Mouse (Mus musculus) left cerebral cortex, postnatal 14 days (tissue): ENCODE data around the gene Srpk3. TPM values are rescaled to one million over a fixed set of nuclear protein-coding genes. Genes with fewer than 3 reads are reported as not detected.
"Not testable (repeated sequence)": the region's sequence is repeated elsewhere in the genome, so short reads cannot be mapped to it uniquely, and the experiment has no call there.

ENCODE experiments used
- DNase-seq, 2 experiments: peaks; one replicate each; pipeline ENCODE4 v3.0.0; 2021 to 2022; ENCODE audit warnings: low spot score in 2 of 2, mixed read lengths in 1 of 2
- intact Hi-C: fragments of 180-260 bp; cut with DNase I; formaldehyde crosslinking; loops from one replicate; pipeline ENCODE4 v1.15.1; 2025
- long read RNA-seq, 2 experiments: library from polyadenylated mRNA; stranded (forward); transcript quantifications; one replicate each; pipeline ENCODE4 v2.0.0; 2021
- total RNA-seq, 2 experiments: library from RNA; stranded (reverse); gene quantifications; 2 replicates each; pipeline ENCODE4 v1.2.3; 2021

Gene Srpk3
- 1 to 10 TPM; 5.8 to 7.0 TPM for total RNA-seq
- long read RNA-seq, experiment 1, partial matches to known transcripts: 0 of 8 reads
- long read RNA-seq, experiment 1, other reads (novel, unspliced or antisense): 6 of 8 reads
- long read RNA-seq, experiment 2, partial matches to known transcripts: 1 of 7 reads
- long read RNA-seq, experiment 2, other reads (novel, unspliced or antisense): 5 of 7 reads

DNA sequence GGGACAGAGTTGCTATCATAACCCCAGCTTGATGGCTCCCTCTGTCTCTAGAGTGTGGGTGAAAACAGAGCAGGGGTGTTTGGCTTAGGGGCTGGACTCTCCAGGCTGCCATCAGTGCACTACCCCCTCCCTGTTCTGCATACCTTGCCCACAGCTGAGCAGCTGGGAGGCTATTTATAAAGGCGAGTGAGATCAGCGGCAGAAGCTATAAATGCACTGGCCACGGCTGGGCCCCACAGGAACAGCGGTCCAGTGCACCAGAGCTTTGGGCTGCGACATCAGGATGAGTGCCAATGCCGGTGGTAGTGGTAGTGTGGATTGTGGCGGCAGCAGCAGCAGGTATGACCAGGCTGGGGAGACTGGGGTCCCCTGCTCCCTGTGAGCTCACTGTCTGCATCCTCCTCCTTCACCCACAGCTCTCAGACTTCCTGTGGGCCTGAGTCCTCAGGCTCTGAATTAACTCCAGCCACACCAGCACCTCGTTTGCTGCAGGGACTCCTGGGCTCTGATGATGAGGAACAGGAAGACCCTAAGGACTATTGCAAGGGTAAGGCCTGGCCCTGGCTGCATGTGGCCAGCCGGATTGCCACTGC, at the start of gene Srpk3:
Gene Srpk3, plus strand, starts transcription at position 238 of the 593 bp plus-strand sequence.
- intact Hi-C loops: no loop called here
- DNase-seq: peak in 1 of 2 experiments; percentile 44

DNA sequence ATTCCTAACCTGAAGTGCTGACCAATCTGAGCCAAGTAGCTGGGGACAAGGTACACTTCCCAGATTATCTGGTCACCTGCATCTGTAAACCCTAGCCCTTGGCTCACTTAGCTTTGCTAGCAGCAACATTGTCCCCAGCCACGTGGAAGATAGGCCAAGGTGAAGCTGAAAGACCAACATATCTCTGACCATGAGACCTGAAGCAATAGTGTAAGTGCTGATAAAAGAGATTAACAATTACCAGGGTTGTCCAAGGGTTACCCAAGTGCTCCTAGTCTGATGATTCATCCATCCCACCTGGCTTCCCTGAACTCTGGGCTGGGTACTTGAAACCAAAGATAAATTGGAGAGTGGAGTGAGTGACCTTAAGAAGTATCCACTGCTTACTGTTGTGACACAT, 43.3 kb upstream of the Srpk3 start:
- DNase-seq: no peak
- intact Hi-C loops: no loop called here

DNA sequence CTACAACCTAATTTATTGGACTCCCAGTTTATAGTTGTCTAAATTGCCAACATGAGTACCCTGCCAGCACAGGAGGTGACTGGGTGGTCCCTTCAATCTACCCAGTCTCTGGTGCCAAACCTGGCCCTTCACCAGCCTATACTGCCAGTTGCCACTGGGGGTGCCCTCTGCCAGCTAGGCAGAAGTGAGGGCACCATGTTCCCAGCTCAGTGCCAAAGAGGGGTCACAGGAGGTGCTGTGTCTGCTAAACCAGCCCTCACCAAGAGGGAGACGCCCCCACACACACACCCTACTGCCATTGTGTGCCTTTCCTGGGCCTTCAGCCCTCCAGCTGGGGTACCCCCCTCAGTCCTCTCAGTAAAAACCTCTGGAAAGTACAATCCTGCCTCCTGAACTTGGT, 36.0 kb upstream of the Srpk3 start:
- intact Hi-C loops: no loop called here
- DNase-seq: no peak

DNA sequence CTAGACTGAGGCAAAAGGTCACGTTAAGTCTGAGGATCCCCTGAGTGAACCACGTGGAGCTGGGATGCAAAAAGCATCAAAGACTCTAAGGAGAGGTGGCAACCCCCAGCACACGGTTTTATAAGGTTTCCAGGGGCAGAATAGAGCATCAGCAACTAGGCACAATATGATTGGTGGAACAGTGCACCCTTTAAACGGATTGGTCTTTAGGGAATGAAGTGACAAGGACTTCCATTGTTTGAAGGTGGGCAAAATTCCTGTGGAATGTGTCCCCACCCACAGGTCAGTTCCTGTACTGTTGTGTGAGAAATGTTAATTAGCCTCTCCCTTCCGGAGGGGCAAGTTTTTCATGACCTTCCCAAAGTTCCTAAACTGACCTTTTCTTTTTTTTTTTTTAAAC, 35.1 kb upstream of the Srpk3 start:
- intact Hi-C loops: no loop called here
- DNase-seq: no peak

- intact Hi-C loops, DNase-seq: not testable (repeated sequence)
Observed at GRCm38 (mm10) chrX:73739841-73740240, 34.4 kb upstream of the Srpk3 start.

DNA sequence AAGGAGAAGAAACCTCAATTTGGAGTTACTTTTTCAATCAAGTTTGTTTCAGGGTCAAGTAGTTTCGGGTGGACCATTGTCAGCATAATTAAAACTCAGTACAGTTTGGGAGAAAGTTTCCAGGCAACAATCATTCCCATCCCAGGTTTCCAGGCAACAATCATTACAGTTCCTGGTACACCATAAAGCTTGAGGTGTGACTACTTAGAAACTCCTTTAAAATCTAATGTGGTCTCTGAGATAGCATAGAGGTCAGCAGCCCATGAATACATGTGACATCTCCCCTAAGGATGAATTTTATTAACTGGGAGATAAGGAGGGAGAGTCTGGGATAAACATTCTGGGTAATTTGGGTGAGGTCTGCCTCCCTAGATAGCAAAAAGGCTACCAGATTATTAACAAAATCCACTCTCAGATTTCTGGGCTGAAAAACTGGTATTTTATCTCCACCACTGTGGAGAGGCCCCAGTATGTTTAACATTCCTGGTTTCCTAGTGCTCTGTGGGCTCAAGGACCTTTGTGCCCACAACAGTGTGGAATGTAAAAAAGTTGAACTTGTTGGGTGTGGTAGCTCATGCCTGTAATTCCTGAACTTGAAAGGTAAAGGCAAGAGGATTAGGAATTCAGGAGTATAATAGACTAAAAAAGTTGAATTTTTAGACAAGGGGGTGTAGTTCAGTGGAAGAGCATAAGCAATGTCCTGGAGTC, 29.3 kb upstream of the Srpk3 start:
- no peak for DNase-seq
- intact Hi-C loops: no loop called here

GRCm38 (mm10) chrX:73748977-73749376, 25.2 kb upstream of the Srpk3 start:
- intact Hi-C loops: no loop called here
- DNase-seq: no peak

GRCm38 (mm10) chrX:73756334-73757140, 17.7 kb upstream of the Srpk3 start, which contains the start of gene Plxnb3:
Gene Plxnb3 (plus strand): TSS chrX:73757090.
- intact Hi-C loops: no loop called here

GRCm38 (mm10) chrX:73758611-73759290, 15.5 kb upstream of the Srpk3 start:
- peak in 1 of 2 experiments; percentile 23 for DNase-seq
- intact Hi-C loops: no loop called here

More at GRCm38 (mm10) chrX:73756334-73757140, 17.7 kb upstream of the Srpk3 start, which contains the start of gene Plxnb3:
- no peak for DNase-seq

DNA sequence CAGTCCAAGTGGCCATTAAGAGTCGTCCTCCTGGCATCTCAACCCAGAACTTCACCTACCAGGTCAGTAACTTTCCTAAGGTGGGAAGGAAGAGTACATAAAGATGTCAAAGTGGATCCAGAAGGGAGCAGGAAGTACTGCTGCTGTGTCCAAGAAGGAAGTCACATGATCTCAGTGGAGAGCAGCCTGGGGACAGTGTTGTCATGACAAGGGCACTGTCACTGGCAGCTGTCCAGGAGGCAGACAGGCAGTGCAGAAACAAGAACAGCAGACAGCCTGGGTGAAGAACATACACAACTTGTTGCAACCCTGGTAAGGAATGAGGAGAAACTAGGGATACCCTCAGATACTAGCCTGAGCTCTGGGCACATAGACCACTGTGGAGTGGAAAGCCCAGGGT, 8.9 kb upstream of the Srpk3 start:
- DNase-seq: no peak
- intact Hi-C loops: no loop called here

- DNase-seq: no peak
- intact Hi-C loops: no loop called here
Observed at GRCm38 (mm10) chrX:73767267-73767666, 6.9 kb upstream of the Srpk3 start.

- no peak for DNase-seq
- intact Hi-C loops: no loop called here
Observed at GRCm38 (mm10) chrX:73774802-73775483, 738 bp downstream of the Srpk3 start.

DNA sequence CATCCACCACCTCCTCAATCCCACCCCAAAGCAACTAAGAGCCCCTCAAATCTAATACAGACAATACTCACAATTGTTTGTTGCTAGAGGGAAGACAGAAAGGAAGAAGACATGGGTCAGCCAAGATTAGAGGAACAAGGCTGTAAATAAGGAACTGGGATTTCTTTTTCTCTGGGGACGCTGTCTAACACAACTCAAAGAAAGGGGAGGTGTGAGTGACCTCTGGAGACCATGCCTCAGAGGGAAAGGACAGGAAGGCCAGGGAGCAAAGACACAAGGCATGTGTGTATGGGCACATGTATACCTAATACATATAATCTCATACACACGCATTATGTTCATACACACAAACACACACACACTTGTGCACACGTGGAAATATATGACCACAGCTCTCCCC, 8.0 kb downstream of the Srpk3 start:
- no peak for DNase-seq

GRCm38 (mm10) chrX:73785666-73786065, 11.5 kb downstream of the Srpk3 start:
- intact Hi-C loops: loop anchor here (5.0 kb wide), 1 partner anchor 68 kb away; the partner anchor contains the start of genes Abcd1 and Bcap31
- no peak for DNase-seq

More for the DNA sequence above, 8.0 kb downstream of the Srpk3 start:
- intact Hi-C loops: no loop called here

DNA sequence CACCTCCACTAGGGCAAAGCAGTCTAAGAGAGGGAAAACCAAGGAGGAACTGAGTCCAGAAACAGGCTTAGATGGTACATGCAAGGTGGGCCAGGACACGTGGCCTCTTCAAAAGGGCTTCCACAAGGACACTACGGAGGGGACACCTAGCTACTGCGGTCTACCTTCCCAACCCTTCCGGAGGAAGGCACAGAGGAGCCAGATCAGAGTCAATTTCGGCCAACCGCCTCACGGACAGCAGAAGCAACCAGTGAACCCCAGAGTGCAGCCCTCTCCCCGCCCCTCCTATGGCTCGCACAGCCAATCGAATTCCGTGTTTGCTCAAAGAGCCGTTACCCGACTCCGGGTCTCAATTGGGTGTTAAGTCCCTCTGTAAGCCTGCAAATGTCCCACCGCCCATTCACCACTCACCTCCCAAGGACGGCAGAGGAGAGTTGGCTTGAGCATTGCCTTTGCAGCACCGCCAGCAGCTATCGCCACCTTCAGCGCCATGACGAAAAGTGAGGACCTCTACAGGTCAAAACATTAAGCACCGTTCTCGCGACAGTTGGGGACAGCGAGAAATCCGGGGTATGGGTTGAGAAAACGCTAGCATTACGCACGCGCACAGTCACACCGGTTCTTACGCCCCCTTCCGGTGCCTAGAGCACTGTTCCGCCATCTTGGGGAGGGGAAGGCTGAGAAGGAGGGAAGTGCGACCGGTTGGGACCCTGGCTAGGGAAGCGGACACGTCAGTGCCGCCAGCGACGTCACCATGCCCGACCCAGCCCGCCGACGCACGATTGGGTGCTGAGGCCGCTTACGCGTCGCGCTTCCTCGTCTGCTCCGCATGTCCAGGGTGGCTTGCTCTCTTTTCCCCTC, 12.4 kb downstream of the Srpk3 start, which contains the start of the genes Idh3g and Ssr4:
Gene Idh3g, minus strand, starts transcription at position 534 of the 861 bp plus-strand sequence.
Gene Ssr4, plus strand, starts transcription at position 665 of the 861 bp plus-strand sequence.
- intact Hi-C loops: loop anchor here (5.0 kb wide), 1 partner anchor 69 kb away; the partner anchor contains the start of genes Abcd1 and Bcap31
- peak; percentile 91 to 95 for DNase-seq

DNA sequence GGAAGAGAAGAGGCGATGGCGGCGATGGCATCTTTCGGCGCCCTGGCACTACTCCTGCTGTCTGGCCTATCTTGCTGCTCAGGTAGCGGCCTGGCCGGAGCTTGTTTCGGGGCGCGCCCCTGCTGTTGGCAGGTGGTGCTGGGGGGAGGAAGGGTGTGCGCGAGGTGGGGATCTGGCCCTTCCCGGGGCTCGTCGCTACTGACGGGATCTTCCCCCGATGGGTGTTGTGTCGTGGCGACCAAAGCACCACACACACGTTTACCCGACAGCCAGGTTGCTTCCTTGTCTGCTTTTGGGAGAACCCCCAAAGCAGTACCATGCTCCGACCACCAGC, 13.0 kb downstream of the Srpk3 start:
- DNase-seq: no peak
- intact Hi-C loops: loop anchor here (5.0 kb wide), 1 partner anchor 70 kb away; the partner anchor contains the start of genes Abcd1 and Bcap31

DNA sequence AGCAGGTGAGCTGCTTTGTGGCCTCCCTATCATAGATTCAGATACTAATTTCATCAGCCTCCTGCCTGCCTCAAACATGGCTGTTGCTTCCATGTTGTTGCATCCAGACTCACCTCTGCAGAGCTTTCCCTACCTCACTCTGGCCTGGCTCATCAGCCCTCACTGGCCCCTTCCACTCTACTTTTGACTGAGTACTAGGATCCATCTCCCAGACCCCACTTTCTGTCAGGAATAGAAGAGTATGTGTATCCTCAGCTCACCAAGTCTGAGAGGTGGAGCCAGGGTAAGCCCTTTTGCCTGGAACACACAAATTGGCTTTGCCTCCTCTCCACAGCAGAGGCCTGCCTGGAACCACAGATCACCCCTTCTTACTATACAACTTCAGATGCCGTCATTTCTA, 14.3 kb downstream of the Srpk3 start:
- intact Hi-C loops: loop anchor here (5.0 kb wide), 1 partner anchor 71 kb away; the partner anchor contains the start of genes Abcd1 and Bcap31
- DNase-seq: no peak
